Mouse (Mus musculus): ENCODE measurements around the gene Syt1. TPM values are rescaled to one million over a fixed set of nuclear protein-coding genes. Genes with fewer than 3 reads are reported as not detected.

Syt1 gene
- total and polyA plus RNA-seq, 3 experiments, result 0.31 to 0.50 TPM; not detected in 1

- H3K27ac ChIP-seq, result no peak overlapping the region
- H3K36me3 ChIP-seq (ENCODE audit: control insufficient read depth, insufficient read depth, low read length), result no peaks in the 10 kb centered on the region
- H3K27me3 ChIP-seq (ENCODE audit: control insufficient read depth, insufficient read depth, low read length), result no peaks in the 10 kb centered on the region
- intact Hi-C loops (cut with DNase I), result no loop called here
- 78% methylated on average over 2 of the region's 2 CpGs for WGBS
- no peak overlapping the region for H3K4me3 ChIP-seq
- TF ChIP-seq EP300 (IDR thresholded peaks at IDR 0.05; ENCODE audit: insufficient read depth, low read depth, low read length), result no peak
- no peak for TF ChIP-seq POLR2A (IDR thresholded peaks at IDR 0.05; ENCODE audit: insufficient read depth, low read depth, low read length)
- no peak for TF ChIP-seq CTCF (IDR thresholded peaks at IDR 0.05)
- H3K9ac ChIP-seq (ENCODE audit: low read depth, low read length), result no peak overlapping the region
- no peak for DNase-seq
- H3K4me1 ChIP-seq (ENCODE audit: control insufficient read depth, insufficient read depth, low read length), result no peaks in the 10 kb centered on the region
- H3K79me2 ChIP-seq (replicated peaks; ENCODE audit: control insufficient read depth, insufficient read depth, low read length), result no peaks in the 10 kb centered on the region
Observed at GRCm38 (mm10) chr10:108658300-108658699, 352.5 kb downstream of the Syt1 start.

DNA sequence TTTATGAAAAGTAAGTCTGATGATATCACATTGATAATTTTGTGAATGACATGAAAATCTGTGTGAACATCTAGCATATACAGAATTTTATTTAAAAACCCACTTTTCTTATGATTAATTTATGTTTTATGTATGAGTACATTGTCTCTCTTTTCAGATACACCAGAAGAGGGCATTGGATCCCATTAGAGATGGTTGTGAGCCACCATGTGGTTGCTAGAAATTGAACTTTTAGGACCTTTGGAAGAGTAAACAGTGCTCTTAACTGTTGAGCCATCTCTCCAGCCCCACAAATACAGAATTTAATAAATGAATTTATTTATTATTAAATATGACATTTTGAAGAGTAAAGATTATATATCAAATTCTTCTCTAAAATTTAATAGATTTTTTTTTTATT lies 353.1 kb downstream of the Syt1 start:
- Histone ChIP-seq H3K27me3 (ENCODE audit: control insufficient read depth, insufficient read depth, low read length) (no peaks in the 10 kb centered on the region), H3K79me2 (replicated peaks; ENCODE audit: control insufficient read depth, insufficient read depth, low read length) (no peaks in the 10 kb centered on the region), H3K36me3 (ENCODE audit: control insufficient read depth, insufficient read depth, low read length) (no peaks in the 10 kb centered on the region), H3K4me3 (no peak overlapping the region), H3K9ac (ENCODE audit: low read depth, low read length) (no peak overlapping the region), H3K27ac (no peak overlapping the region), H3K4me1 (ENCODE audit: control insufficient read depth, insufficient read depth, low read length) (no peaks in the 10 kb centered on the region)
- intact Hi-C loops (cut with DNase I), result no loop called here
- no peak for DNase-seq
- TF ChIP-seq EP300 (IDR thresholded peaks at IDR 0.05; ENCODE audit: insufficient read depth, low read depth, low read length), result no peak
- no peak for TF ChIP-seq POLR2A (IDR thresholded peaks at IDR 0.05; ENCODE audit: insufficient read depth, low read depth, low read length)
- no peak for TF ChIP-seq CTCF (IDR thresholded peaks at IDR 0.05)

DNA sequence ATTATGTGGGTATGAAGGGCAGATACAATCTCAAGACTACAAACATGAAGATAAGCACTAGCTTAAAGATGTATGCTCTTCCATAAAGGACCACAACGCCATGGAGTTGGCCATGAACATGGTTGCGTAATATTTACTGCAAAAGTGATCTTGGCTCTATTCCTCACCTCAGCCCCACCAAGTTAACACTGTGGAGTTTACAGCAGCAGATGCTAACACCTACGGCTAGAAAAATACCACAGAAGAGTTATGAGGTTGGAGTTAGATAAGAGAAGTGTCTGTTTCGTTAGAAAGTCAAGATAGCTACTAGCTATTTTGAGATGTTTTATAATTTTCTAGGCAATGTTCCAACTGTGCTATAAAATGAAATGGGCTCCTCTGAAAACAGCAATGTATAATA lies 353.9 kb downstream of the Syt1 start:
- TF ChIP-seq POLR2A (IDR thresholded peaks at IDR 0.05; ENCODE audit: insufficient read depth, low read depth, low read length) (no peak), EP300 (IDR thresholded peaks at IDR 0.05; ENCODE audit: insufficient read depth, low read depth, low read length) (no peak), CTCF (IDR thresholded peaks at IDR 0.05) (no peak)
- 46% methylated on average over 4 of the region's 4 CpGs for WGBS
- Histone ChIP-seq H3K9ac (ENCODE audit: low read depth, low read length) (no peak overlapping the region), H3K79me2 (replicated peaks; ENCODE audit: control insufficient read depth, insufficient read depth, low read length) (no peaks in the 10 kb centered on the region), H3K4me3 (no peak overlapping the region), H3K27ac (no peak overlapping the region), H3K36me3 (ENCODE audit: control insufficient read depth, insufficient read depth, low read length) (no peaks in the 10 kb centered on the region), H3K4me1 (ENCODE audit: control insufficient read depth, insufficient read depth, low read length) (no peaks in the 10 kb centered on the region), H3K27me3 (ENCODE audit: control insufficient read depth, insufficient read depth, low read length) (no peaks in the 10 kb centered on the region)
- intact Hi-C loops (cut with DNase I), result no loop called here
- DNase-seq, result no peak

DNA sequence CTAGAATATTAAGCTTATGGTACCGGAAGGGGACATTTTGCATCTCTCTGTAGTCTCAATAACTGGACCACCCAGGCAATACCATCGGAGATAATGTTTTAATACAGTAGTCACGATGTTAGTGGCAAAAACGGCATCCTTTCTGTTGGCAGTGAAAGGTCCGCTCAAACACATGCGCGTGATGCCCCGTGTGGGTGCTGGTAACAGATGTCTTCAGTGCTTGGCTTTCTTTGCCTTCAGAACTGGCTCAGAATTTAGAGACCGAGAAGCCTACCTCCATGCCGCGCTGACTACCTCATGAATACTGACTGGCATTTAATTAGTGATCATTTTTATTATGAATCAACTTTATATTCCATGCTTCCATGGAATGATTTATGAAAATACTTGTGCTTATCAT lies 355.7 kb downstream of the Syt1 start:
- no peak for DNase-seq
- no peak overlapping the region for H3K27ac ChIP-seq
- intact Hi-C loops (cut with DNase I), result no loop called here
- no peaks in the 10 kb centered on the region for H3K36me3 ChIP-seq (ENCODE audit: control insufficient read depth, insufficient read depth, low read length)
- no peaks in the 10 kb centered on the region for H3K4me1 ChIP-seq (ENCODE audit: control insufficient read depth, insufficient read depth, low read length)
- H3K27me3 ChIP-seq (ENCODE audit: control insufficient read depth, insufficient read depth, low read length), result no peaks in the 10 kb centered on the region
- 94% methylated on average over 11 of the region's 11 CpGs for WGBS
- H3K79me2 ChIP-seq (replicated peaks; ENCODE audit: control insufficient read depth, insufficient read depth, low read length), result no peaks in the 10 kb centered on the region
- no peak overlapping the region for H3K4me3 ChIP-seq
- TF ChIP-seq EP300 (IDR thresholded peaks at IDR 0.05; ENCODE audit: insufficient read depth, low read depth, low read length) (no peak), CTCF (IDR thresholded peaks at IDR 0.05) (no peak), POLR2A (IDR thresholded peaks at IDR 0.05; ENCODE audit: insufficient read depth, low read depth, low read length) (no peak)
- no peak overlapping the region for H3K9ac ChIP-seq (ENCODE audit: low read depth, low read length)

- Histone ChIP-seq H3K27ac (no peak overlapping the region), H3K27me3 (ENCODE audit: control insufficient read depth, insufficient read depth, low read length) (no peaks in the 10 kb centered on the region), H3K79me2 (replicated peaks; ENCODE audit: control insufficient read depth, insufficient read depth, low read length) (no peaks in the 10 kb centered on the region), H3K4me1 (ENCODE audit: control insufficient read depth, insufficient read depth, low read length) (no peaks in the 10 kb centered on the region), H3K36me3 (ENCODE audit: control insufficient read depth, insufficient read depth, low read length) (no peaks in the 10 kb centered on the region), H3K9ac (ENCODE audit: low read depth, low read length) (no peak overlapping the region), H3K4me3 (no peak overlapping the region)
- WGBS, result 48% methylated on average over 8 of the region's 8 CpGs
- intact Hi-C loops (cut with DNase I), result no loop called here
- TF ChIP-seq EP300 (IDR thresholded peaks at IDR 0.05; ENCODE audit: insufficient read depth, low read depth, low read length) (no peak), POLR2A (IDR thresholded peaks at IDR 0.05; ENCODE audit: insufficient read depth, low read depth, low read length) (no peak)
- DNase-seq, result no peak
Observed at GRCm38 (mm10) chr10:108652831-108653230, 358.0 kb downstream of the Syt1 start.

GRCm38 (mm10) chr10:108652066-108652465 lies 358.7 kb downstream of the Syt1 start:
- no peak overlapping the region for H3K4me3 ChIP-seq
- H3K79me2 ChIP-seq (replicated peaks; ENCODE audit: control insufficient read depth, insufficient read depth, low read length), result no peaks in the 10 kb centered on the region
- H3K9ac ChIP-seq (ENCODE audit: low read depth, low read length), result no peak overlapping the region
- intact Hi-C loops (cut with DNase I), result no loop called here
- H3K4me1 ChIP-seq (ENCODE audit: control insufficient read depth, insufficient read depth, low read length), result no peaks in the 10 kb centered on the region
- DNase-seq, result no peak
- WGBS, result 39% methylated on average over 8 of the region's 8 CpGs
- no peaks in the 10 kb centered on the region for H3K36me3 ChIP-seq (ENCODE audit: control insufficient read depth, insufficient read depth, low read length)
- no peaks in the 10 kb centered on the region for H3K27me3 ChIP-seq (ENCODE audit: control insufficient read depth, insufficient read depth, low read length)
- TF ChIP-seq EP300 (IDR thresholded peaks at IDR 0.05; ENCODE audit: insufficient read depth, low read depth, low read length) (no peak), CTCF (IDR thresholded peaks at IDR 0.05) (no peak), POLR2A (IDR thresholded peaks at IDR 0.05; ENCODE audit: insufficient read depth, low read depth, low read length) (no peak)
- H3K27ac ChIP-seq, result no peak overlapping the region
